8 mouse cellular contexts compared by ENCODE assay signal in the genomic region with DNA sequence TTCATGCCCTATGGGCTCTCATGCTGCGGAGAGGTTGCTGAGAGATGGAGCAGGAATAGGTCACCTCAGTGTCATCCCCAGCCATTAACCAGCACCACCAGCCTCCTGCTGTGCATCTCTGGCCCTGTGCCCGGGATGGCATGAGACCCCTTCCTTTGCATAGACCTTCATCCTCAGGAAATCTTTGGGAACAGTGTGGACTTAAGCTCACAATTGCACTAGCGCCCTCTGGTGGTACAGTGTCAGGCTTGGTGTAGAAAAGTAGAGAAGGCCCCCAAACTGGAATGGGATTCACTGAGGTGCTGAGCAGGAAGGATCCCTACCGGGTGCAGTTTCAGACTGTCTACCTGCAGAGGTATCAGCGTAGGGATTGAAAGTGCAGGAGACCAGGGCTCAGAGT.
A peak's percentile ranks its signal among the peaks of the same experiment; 100 is the strongest.
DNase-seq lines count a peak whose midpoint lies in the region; ATAC-seq and TF ChIP-seq lines count a peak whose summit lies in the region.

No protein-coding gene starts in this region.

- no peaks in the 10 kb centered on the region for H3K9me3 ChIP-seq in liver, postnatal 0 days (ENCODE audit: low read length)

- H3K4me3 ChIP-seq in liver, postnatal 0 days (ENCODE audit: low read depth, low read length) = no peak overlapping the region

- no peak overlapping the region for H3K27ac ChIP-seq in liver, postnatal 0 days (ENCODE audit: low read depth)

- TF ChIP-seq EP300 in liver, postnatal 0 days (IDR thresholded peaks at IDR 0.05; ENCODE audit: low read depth) = no peak

- peak; percentile 80 for TF ChIP-seq CTCF in liver, postnatal 0 days (IDR thresholded peaks at IDR 0.05; ENCODE audit: low read depth)

- no peaks in the 10 kb centered on the region for H3K27me3 ChIP-seq in liver, postnatal 0 days (ENCODE audit: insufficient read depth, low read length)

- DNase-seq in CD8-positive naive resting alpha-beta T cell, adult 2 months (ENCODE audit: low read depth in 2 of 2, low spot score in 2 of 2) = peak; percentile 30 to 38
- DNase-seq in R1 (ENCODE audit: low read depth, low spot score) = peak; percentile 81
- peak; percentile 88 to 91 for DNase-seq in cerebellum, postnatal 10 days
- peak; percentile 69 for DNase-seq in gastrocnemius, postnatal 10 days
- peak; percentile 35 for DNase-seq in large intestine, adult 2 months (ENCODE audit: low read depth, low spot score)
- peak; percentile 65 for DNase-seq in liver, postnatal 0 days
- DNase-seq in right cerebral cortex, adult 2 months (ENCODE audit: low spot score in 2 of 2) = peak; percentile 80

- no peak overlapping the region for H3K9ac ChIP-seq in liver, postnatal 0 days (replicated peaks)

- H3K4me2 ChIP-seq in liver, postnatal 0 days (ENCODE audit: low read depth, low read length) = no peak overlapping the region

- no peak for ATAC-seq in liver, postnatal 0 days
- no peak for ATAC-seq in monocyte, adult 5-6 weeks (replicated peaks; ENCODE audit: insufficient number of reproducible peaks, low FRiP score, low TSS enrichment, poor library complexity, severe bottlenecking)

- no peaks in the 10 kb centered on the region for H3K36me3 ChIP-seq in liver, postnatal 0 days (replicated peaks; ENCODE audit: insufficient read depth, low read length)

- H3K4me1 ChIP-seq in liver, postnatal 0 days (ENCODE audit: insufficient read depth) = no peaks in the 10 kb centered on the region

- WGBS in large intestine, adult 2 months = 41% methylated on average over 5 of the region's 5 CpGs
- 27% methylated on average over 5 of the region's 5 CpGs for WGBS in liver, postnatal 0 days (ENCODE audit: insufficient replicate concordance)

Comparison
In these comparisons a context has a peak if more than half of its experiments do, and no peak if none do; other contexts are left out.
1. DNase-seq: peak in every context shown above with its lines; median percentile 90 in cerebellum, postnatal 10 days; 81 in R1; 80 in right cerebral cortex, adult 2 months; 69 in gastrocnemius, postnatal 10 days; 65 in liver, postnatal 0 days; 35 in large intestine, adult 2 months; 34 in CD8-positive naive resting alpha-beta T cell, adult 2 months.